Mouse (Mus musculus) ES-Bruce4 (cell line): ENCODE results near the gene Scamp2.

Experiments used
- CTCF ChIP-seq: IDR thresholded peaks from one replicate; pipeline ENCODE4 v1.8.1; 2011; ENCODE audit warnings: low read depth, low read length
- EP300 ChIP-seq: IDR thresholded peaks from 2 replicates; pipeline ENCODE4 v1.6.1; 2011; ENCODE audit warnings: low read depth, low read length; ENCODE audit not compliant: insufficient read depth
- POLR2A ChIP-seq: IDR thresholded peaks from one replicate; pipeline ENCODE4 v1.8.1; 2011; ENCODE audit warnings: low read length; ENCODE audit not compliant: insufficient read depth

- TF ChIP-seq POLR2A (no peak), CTCF (no peak), EP300 (no peak)
Measured at GRCm38 (mm10) chr9:57539550-57539949, 21.2 kb upstream of the Scamp2 start.
